Mouse (Mus musculus) left cerebral cortex, adult 8-10 months (tissue): ENCODE measurements around the gene Trib3. TPM values are rescaled to one million over a fixed set of nuclear protein-coding genes. Genes with fewer than 3 reads are reported as not detected.

Experiments
- DNase-seq, 2 experiments: peaks; one replicate each; pipeline ENCODE4 v3.0.0; 2022; ENCODE audit warnings: low spot score in 2 of 2
- total RNA-seq, 4 experiments: library from RNA; stranded (reverse); gene quantifications; 2 replicates each; pipeline ENCODE4 v1.2.4; 2022

The Trib3 gene
- total RNA-seq, 4 experiments from 2014 or later, result 0.84 to 2.1 (median 1.5) TPM

DNA sequence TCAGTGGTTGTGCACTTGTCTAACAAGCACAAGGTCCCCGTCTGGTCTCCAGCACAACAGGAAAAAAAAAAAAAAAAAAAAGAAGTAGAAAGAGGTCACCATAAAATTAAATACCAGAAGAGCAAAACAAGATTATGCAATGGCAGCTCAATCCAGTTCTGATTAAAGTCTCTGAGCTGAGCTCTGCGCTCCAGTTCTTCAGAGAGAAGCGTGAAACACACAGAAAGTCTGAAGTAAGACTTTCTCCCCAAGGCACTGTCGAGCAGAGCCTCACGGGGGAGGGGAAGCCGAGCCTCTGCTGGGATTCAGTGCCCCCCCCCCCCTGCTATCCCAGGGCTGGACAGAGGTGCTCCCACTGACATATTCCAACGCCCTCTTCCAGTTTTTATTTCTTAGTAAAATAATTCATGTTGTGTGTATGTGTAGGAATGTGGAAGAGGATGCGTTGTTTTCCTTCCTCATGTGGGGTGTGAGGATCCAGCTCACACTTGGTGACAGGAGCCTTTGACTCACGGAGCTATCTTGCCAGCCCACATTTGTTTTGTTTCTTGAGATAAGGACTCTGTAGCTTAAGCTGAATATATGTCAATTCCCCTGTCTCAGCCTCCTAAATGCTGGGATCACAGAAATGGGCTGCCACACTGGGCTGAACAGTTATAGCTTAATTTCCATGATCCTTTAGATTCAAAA lies 3.1 kb upstream of the Trib3 start:
- no peak for DNase-seq

DNA sequence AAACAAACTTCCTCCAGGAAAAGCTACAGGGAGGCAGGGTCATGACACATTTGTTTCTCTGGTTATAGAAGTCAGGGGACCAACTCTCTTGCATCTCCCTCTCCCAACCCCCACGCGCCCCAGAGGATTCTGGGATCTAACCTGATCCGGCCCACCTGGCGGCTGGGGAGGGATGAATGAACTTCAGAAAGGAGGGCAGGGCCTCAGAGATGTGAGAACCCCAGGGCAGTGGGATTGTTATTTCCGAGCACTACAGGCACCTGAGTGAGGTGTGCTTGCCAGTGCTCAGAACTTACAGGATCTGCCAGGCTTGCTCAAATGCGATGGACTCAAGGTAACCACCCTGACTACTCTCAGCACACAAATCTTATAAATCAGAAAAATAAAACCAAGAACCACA lies 1.6 kb upstream of the Trib3 start:
- DNase-seq, result no peak

DNA sequence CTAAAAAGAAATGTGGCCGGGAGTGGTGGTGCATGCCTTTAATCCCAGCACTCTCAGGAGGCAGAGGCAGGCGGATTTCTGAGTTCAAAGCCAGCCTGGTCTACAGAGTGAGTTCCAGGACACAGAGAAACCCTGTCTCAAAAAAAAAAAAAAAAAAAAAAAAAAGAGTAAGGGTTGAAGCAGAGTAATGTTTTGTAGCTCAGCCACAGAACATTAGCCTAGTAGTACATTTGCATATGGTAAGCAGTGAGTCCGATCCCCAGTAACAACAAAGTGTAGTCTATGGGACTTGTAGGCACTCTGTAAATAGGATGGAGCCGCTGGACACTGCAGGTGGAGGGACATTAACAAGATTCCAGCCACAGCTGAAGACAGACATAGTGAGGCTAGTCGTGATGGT lies 1.1 kb upstream of the Trib3 start:
- DNase-seq, result no peak

DNA sequence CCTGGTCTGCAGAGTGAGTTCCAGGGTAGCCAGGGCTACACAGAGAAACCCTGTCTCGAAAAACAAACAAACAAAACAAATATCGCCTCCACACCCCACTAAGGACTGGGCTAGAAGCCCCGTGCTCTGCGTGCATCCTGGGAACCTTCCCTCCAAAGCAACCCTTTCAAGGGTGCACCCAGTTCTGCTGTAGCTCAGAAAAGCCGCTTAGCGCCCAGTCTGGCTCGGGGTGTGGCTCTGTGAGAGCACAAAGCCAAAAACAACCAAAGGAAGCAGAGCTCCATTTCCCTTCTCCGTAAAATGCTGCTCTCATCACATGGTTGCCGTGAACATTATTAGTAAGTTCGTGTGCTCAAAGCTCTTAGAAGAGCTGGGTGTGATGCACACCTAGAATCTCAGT lies 529 bp upstream of the Trib3 start:
- no peak for DNase-seq

DNA sequence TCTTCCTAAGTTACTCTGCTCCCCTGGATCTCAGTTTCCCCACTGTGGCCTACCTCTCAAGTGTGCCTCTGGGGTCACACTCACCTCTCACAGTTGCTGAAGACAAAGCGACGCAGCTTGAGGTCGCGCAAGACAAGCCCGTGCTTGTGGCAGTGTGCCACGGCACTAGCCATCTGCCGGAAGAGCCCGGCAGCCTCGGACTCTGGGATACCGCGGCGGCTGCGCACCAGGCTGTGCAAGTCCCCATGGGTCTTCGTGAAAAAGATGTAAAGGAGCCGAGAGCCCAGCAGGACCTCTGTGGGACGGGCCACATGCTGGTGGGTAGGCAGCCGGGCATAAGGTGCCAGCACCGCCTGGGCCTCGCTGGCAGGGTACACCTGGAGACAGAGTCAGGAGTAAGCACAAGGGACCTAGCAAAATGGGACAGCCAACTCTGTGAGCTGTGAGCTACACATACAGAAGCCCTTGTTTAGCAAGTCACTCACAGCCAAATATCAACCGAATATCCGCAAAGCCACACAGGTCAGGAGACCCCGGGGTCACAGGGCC lies 4.1 kb downstream of the Trib3 start:
- no peak for DNase-seq

DNA sequence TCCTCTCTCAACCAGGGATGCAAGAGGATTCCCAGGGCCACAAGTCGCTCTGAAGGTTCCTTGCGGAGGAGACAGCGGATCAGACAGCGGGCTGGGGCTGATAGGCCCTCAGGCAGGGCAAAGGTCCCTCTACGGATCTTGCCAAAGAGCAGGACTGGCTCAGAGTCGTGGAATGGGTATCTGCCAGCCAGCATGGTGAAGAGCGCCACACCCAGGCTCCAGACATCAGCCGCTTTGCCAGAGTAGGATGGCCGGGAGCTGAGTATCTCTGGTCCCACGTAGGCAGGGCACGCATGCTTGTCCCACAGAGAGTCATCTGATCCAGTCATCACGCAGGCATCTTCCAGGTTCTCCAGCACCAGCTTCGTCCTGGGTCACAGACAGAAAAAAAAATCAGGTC lies 5.5 kb downstream of the Trib3 start:
- no peak for DNase-seq

DNA sequence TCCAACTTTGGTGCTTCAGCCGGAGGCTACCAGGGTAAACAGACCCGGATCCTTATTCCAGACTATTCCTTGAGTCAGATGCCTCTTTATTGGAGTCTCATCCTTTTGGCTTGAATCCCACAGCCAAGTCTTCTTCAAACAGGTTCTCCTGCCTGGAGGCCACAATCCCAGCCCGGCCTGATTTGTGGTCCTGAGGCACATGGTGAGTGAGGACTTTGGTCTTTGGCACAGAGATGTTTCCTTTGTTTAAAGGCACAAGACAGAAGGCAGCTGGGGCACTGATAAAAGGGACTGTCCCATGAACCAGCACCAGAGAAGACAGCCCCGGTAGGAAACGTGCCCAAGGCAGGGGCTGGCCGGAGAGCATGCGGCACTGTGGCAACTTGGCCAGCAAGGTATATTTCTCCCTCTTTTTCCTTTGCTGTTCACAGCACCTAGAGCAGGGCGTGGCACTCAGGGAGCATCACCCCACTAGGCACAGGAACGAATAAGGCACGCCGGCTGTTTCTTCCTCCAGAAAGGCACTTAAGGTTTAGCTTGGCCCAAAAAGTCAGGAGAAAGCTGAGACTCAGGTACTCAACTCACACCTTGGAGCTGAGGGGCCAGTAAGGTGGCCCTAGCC lies 6.1 kb downstream of the Trib3 start:
- no peak for DNase-seq

DNA sequence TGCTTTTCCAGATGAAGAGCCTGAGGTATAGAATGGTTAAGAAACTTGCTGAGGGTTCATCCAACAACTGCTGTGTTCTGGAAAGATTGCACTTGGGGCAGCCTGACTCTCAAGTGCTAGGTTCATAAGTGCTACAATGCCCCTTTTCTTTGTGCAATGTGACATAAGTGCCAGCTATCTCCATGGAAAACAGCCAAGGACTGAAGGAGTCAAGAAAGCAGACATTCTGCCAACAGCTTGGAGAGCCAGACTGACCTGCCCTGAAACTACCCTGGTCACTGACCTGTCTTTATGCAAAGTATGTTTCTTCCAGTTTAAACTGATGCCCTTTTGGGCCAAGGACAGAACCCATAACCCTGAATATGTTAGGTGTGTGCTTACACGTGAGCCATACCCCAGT lies 7.0 kb downstream of the Trib3 start:
- DNase-seq, result no peak

DNA sequence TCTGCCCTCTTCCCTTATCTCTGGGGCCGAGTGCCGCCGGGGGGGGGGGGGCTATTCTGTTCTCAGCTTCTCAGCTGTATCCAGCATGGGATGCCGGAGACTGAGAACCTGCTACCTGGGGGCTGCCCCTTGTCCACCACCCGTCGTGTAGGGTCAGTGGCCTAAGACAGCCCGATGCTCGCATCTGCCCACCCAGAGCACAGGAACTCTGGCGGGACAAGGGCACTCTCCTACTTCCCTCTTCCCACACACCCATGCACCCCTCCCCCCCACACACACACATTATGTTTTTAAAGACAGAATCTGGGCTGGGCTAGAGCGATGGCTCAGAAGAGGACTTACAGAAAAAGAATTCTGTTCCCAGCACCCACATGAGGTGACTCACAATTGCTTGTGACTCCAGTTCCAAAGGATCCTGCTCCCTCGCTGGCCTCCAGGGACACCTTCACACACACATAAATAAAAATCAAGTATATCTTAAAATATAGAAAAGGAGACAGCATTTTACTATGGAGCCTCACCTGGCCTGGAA lies 8.5 kb downstream of the Trib3 start:
- no peak for DNase-seq

DNA sequence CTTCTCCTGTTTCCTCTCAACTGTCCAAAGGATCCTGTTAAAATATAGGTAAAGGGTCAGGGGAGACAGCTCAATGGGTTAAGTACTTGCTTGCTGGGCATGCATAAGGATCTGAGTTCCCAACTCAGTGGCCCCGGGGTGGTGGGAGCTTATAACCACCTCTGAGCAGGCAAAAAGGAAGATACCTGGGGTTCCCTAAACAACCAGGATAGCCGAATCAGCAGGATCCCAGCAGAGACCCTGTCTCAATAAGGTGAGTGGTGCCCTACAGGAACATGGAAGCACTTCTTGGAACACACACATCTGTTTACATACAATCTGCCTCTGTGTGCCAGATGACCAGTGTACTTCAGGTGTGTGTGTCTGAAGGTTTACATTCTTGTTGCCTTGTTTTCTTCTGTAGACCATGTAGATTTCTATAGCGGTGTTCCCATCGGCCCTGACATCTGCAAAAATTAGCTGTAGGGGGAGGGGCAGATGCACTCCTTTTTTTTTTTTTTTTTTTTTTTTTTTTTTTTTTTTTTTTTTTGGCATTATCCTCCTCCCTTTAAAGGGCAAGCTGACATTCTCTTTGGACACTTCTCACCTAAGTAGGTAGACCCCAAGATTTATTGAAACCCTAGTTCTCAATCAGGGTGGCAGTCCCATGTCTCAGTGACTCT lies 10.4 kb downstream of the Trib3 start:
- DNase-seq, result no peak

DNA sequence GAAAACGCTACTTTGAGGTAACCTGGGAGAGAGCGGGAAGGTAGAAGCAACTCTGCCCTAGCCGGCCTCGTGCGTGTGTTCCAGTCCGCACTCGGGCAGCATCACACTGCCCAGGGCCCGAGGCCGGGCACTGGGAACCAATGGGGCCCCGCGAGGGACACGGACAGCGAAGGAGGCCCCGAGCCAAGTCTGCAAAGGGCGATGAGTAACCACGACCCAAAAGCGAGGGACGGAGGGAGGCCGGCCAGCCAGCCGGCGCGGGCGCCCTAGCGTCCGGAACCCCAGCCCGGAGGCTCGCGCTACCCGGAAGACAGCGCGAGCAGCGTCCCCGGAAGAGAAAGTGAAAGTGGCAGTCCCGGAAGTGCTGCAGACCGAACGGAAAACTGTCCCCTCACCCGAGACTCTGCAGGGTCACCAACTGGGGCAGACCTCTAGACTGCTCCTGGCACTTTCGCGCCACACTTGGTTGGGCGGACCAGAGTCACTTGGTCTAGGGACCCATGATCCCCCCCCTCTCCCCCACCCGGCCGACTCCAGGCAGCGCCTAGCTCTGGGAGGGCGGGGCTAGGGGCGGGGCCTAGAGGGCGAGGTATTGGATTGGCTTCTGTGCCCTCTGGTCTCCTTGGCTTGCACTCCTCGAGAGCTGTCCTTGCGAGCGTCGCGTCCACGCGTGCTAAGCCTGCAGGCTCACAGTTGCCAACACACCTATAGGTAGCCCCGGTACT lies 11.6 kb downstream of the Trib3 start, which contains the start of gene Rbck1:
Rbck1 (minus strand) TSS at position 553 of the 725 bp plus-strand sequence.
- DNase-seq, result peak; percentile 79 to 91

DNA sequence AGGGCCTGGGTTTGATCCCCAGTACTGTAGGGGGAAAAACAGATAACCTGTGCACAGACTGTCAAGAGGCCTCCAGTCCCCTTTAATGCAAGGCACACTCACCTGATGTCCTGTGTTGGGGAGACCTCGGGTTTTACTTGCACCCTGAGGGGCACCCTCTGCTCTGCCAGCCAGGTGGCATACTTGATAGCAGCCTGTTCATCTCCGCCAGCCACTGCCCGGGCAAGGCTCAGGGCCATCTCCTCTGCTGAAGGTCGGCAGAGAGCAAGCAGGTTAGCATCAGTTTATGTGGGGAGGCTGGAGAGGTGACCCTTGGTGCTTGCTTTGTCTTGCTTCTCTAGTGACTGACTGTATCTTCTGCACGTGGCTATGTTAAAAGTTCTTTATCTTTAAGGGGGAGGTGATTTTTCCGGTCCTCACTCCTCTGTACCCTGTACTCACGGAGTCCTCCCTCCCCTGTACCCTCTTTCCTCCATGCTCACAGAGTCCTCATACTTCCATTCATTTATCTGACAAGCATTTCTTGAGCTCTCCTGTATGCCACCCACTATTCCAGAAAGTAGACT lies 12.9 kb downstream of the Trib3 start:
- no peak for DNase-seq

DNA sequence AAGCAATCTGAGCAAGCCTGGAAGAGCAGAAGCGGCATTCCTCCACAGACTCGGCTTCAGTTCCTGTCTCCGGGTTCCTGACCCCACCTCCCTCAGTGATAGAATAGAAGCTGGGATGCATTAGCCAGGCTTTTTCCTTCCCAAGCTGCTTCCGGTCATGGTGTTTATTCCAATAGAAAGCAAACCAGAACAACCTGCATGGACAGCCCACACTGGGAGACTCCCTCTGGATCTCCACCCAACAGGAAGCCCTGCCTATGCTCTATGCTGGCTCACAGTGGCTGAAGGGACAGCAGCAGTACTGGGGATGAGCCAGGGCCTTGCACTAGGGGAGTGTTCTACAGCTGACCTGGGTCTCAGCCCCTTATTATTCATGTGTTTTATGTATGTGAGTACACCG lies 15.9 kb downstream of the Trib3 start:
- DNase-seq, result no peak

DNA sequence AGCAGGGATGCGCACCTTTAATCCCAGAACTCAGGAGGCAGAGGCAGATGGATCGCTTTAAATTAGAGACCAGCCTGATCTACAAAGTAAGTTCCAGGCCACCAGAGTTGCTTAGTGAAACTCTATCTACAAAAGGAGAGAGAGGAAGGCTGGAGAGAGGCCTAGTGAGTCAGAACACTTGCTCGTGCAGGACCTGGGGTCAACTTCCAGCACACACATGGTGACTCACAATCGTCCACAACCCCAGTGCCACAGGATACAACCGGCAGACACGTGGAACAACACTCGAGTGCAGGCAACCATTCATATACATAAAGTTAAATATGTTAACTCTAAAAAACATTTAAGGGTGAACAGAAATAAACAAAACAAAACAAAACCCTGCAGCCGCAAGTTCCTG lies 17.2 kb downstream of the Trib3 start:
- DNase-seq, result no peak

DNA sequence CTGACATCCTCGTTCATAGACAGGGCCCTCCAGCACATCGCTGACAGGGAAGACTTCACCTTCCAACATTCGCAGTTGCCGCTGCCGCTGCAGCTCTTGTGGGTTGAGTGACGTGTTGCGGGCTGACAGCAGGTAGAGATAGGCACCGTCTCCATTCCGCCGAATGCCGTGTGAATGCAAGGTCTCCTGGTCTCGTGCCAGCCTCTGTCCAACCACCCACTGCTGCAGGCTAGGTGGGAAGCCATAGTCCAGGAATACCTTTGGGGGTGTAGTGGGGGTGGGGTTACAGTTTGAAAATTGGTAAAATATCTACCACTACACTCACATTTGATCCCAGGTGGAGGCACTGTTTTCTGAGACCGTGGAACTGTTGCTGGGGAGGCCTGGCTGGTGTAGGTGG lies 17.7 kb downstream of the Trib3 start:
- no peak for DNase-seq

DNA sequence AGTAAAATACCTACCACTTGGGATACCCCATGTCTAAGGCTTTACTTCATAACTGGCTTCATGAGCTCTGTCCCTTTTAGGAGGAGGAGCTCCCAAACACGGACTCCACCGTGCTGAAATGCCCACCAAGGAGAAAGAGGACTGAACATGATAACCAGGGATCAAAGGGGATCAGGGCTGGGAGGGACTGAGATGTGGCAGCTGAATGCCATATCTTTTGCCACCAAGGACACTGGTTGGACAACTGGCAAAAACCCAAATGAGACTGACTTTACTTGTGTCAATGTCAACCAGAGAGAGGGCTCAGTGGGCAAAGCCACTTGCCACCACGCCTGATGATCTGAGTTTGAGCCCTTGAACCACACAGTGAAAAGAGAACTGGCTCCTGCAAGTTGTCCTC lies 19.0 kb downstream of the Trib3 start:
- DNase-seq, result no peak

DNA sequence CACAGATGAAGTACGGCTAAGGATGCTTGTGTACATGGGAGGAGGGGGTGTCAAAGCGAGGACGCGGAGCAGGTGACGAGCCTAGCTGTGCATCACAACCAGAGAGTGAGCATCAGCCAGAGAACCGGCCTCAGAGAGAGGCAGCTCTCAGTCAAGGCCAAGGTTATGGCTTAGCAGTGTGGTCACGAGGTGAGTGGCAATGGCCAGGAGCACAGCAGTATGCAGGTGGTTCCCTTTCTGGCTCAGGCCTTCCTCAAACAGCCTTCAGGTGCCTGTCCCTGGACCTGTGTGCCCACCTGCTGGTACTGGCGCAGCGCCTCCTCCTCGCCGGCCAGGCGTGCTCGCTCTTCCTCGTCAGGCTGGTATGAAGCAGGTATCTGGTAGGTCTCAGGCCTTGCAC lies 19.9 kb downstream of the Trib3 start:
- no peak for DNase-seq

DNA sequence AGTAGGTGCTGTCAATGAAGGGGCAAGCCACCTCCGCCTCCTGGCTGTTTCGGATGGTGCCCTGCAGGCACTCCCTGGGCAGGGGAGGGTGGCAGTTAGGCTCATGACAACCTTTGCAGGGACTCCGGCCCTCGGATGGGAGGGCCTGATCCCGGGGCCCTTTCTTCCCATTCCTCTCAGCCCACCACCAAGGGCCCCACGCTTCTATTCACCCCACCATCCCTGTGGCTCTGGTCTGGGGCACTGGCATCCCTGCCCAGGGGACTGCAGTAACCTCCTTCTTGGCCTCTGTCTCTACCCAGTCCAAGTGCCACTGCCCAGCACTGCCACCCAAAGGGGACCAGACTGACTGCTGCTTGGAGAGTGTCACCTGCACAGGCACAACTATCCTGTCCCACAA lies 21.6 kb downstream of the Trib3 start:
- no peak for DNase-seq

DNA sequence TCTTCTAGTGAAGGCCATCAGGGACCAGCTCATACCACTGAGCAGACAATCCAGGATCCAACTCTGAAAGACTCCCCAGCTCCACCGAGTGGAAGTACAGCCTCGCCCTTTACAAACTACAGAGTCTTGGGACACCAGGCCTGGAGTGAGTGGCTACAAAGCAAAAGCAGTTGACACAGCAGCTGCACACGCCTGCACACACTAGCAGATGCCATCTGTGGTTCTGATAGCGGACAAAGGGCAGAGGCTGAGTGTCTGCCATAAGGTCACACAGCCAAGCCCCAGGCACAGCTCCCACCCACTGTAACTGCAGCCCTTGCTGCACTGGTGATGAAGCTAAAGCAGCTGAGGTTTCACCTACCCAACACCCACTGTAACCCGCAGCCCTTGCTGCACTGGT lies 22.3 kb downstream of the Trib3 start:
- no peak for DNase-seq

DNA sequence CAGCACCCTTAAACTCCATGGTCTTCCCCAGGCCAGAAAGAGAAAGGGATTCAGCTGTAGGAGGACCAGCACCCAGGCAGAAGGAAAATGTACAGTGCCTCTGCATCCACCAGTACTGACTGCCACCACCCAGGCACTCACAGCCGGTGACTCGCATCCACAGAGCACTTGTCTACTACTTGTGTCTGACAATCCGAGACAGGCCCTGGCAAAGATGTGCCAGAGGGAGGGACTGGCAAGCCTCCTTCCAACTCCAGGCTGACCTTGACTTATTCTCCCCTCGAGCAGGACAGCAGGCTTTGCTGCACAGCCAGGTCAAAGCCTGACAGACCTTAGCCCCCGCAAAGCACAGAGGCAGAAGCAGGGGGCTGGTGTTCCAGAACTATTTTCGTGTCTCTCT lies 26.8 kb downstream of the Trib3 start:
- DNase-seq, result no peak

DNA sequence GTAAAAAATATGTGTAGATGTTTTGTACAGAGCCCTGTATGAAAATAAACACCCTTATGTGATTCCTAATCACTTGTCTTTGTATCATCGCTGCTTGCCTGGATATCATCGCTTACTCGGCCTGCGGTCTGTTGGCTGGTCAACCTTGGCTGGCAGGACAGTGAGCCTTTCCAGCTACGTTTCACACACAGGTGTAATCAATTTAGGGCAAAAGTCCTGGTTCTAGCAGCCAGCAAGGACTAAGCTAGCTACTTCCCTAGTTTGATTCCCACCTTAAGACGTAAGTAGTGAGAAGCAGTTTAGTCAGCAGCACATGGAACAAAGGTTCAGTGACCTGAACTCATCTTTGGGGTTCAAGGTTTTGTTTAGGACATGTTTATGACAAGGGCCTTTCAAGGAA lies 29.9 kb downstream of the Trib3 start:
- DNase-seq, result no peak
